Mouse (Mus musculus) left cerebral cortex, adult 2 months (tissue): Measurements from ENCODE around the gene Tprgl. TPM values are rescaled to one million over a fixed set of nuclear protein-coding genes. Genes with fewer than 3 reads are reported as not detected.

ENCODE experiments used
- DNase-seq, 2 experiments: peaks; one replicate each; pipeline ENCODE4 v3.0.0; 2021 to 2022; ENCODE audit warnings: low spot score in 2 of 2, mixed read lengths in 1 of 2; ENCODE audit errors: extremely low spot score in 1 of 2
- H3K27ac ChIP-seq: fragments of 200-600 bp; 2 replicates; pipeline ENCODE4 v1.8.1; 2022
- H3K4me3 ChIP-seq: fragments of 200-600 bp; 2 replicates; pipeline ENCODE4 v1.8.1; 2022
- CTCF ChIP-seq: fragments of 200-600 bp; IDR thresholded peaks from 2 replicates; pipeline ENCODE4 v1.8.1; 2022; ENCODE audit warnings: antibody characterized with exemption, mild to moderate bottlenecking, moderate library complexity
- intact Hi-C: fragments of 180-260 bp; cut with DNase I; formaldehyde crosslinking; loops from one replicate; pipeline ENCODE4 v1.15.1; 2025
- total RNA-seq, 2 experiments: library from RNA; stranded (reverse); gene quantifications; 2 replicates each; pipeline ENCODE4 v1.2.3; 2021

Gene Tprgl
- total RNA-seq, 2 experiments from 2014 or later = 162 to 168 TPM

- no peak overlapping the region for H3K4me3 ChIP-seq
- no peak overlapping the region for H3K27ac ChIP-seq
- peak in 1 of 2 experiments; percentile 30 for DNase-seq
- intact Hi-C loops = no loop called here
- TF ChIP-seq CTCF = no peak
These were observed 51.1 kb downstream of the Tprgl start for GRCm38 (mm10) chr4:154109216-154109849.

Other genes starting within 250 kb of the Tprgl start
- gene A430005L14Rik, start 203.4 kb downstream of the Tprgl start, total RNA-seq = 10 to 100 TPM; 24.5 to 24.9 TPM
- gene Dffb, start 185.5 kb downstream of the Tprgl start, total RNA-seq = 10 to 100 TPM; 15.1 to 17.9 TPM
- 10 to 100 TPM; 33.6 to 34.4 TPM for gene Cep104, start 185.5 kb downstream of the Tprgl start, total RNA-seq
- gene Lrrc47, start 148.9 kb downstream of the Tprgl start, total RNA-seq = 10 to 100 TPM; 56.9 to 79.2 TPM
- 10 to 100 TPM in 1 of 2 experiments, 1 to 10 TPM in 1; 7.6 to 11.7 TPM for gene Smim1, start 134.4 kb downstream of the Tprgl start, total RNA-seq
- not detected for gene Ccdc27, start 118.0 kb downstream of the Tprgl start, total RNA-seq
- 1 to 10 TPM in 1 of 2 experiments, under 1 TPM in 1; 0.41 to 1.1 TPM for gene Trp73, start 20.5 kb downstream of the Tprgl start, total RNA-seq
- gene Wrap73, start 18.3 kb downstream of the Tprgl start, total RNA-seq = 10 to 100 TPM; 29.4 to 35.2 TPM
- 1 to 10 TPM; 4.3 to 5.5 TPM for gene Megf6, start 10.1 kb upstream of the Tprgl start, total RNA-seq
- gene Arhgef16, start 141.0 kb upstream of the Tprgl start, total RNA-seq = under 1 TPM; 0.34 to 0.63 TPM
- not detected for gene B230104I21Rik, start 175.5 kb upstream of the Tprgl start, total RNA-seq